Mouse (Mus musculus) intestine, embryonic 15.5 days (tissue): ENCODE results near the gene Oat. TPM values are rescaled to one million over a fixed set of nuclear protein-coding genes. Genes with fewer than 3 reads are reported as not detected.
A peak's percentile ranks its signal among the peaks of the same experiment; 100 is the strongest.

Experiments
- ATAC-seq: fragments of 200-750 bp; cut with Nextera tagmentation; 2 replicates; pipeline ENCODE4 v1.8.0; 2017; ENCODE audit warnings: moderate TSS enrichment, moderate library complexity
- H3K27ac ChIP-seq: fragments of 300-500 bp; sonication (generic); 2 replicates; pipeline ENCODE4 v1.5.1; 2015; ENCODE audit warnings: mild to moderate bottlenecking, inconsistent platforms
- H3K27me3 ChIP-seq: fragments of 300-500 bp; sonication (generic); replicated peaks from 2 replicates; pipeline ENCODE4 v1.6.1; 2015; ENCODE audit warnings: inconsistent platforms
- H3K36me3 ChIP-seq: fragments of 300-500 bp; sonication (generic); 2 replicates; pipeline ENCODE4 v1.6.1; 2015; ENCODE audit warnings: inconsistent platforms
- H3K4me1 ChIP-seq: fragments of 300-500 bp; sonication (generic); replicated peaks from 2 replicates; pipeline ENCODE4 v1.6.1; 2015; ENCODE audit warnings: inconsistent platforms
- H3K4me2 ChIP-seq: fragments of 300-500 bp; sonication (generic); replicated peaks from 2 replicates; pipeline ENCODE4 v1.6.1; 2015; ENCODE audit warnings: mild to moderate bottlenecking, inconsistent platforms
- H3K4me3 ChIP-seq: fragments of 300-500 bp; sonication (generic); replicated peaks from 2 replicates; pipeline ENCODE4 v1.5.1; 2015; ENCODE audit warnings: inconsistent platforms
- H3K9ac ChIP-seq: fragments of 300-500 bp; sonication (generic); 2 replicates; pipeline ENCODE4 v1.6.1; 2015; ENCODE audit warnings: inconsistent platforms
- H3K9me3 ChIP-seq: fragments of 300-500 bp; sonication (generic); 2 replicates; pipeline ENCODE4 v1.6.1; 2016; ENCODE audit warnings: inconsistent platforms
- WGBS: fragments of 180-500 bp; shearing (Covaris S2); methylation state at CpG from one replicate; pipeline ENCODE4 v1.1.7; 2015; 5-methylcytosine and 5-hydroxymethylcytosine counted together
- polyA plus RNA-seq: library from polyadenylated mRNA; unstranded; fragments of >200 nt; fragmentation: Nextera tagmentation; extraction: Ambion mirVana; gene quantifications from 2 replicates; pipeline ENCODE4 v1.2.1, GENCODE M21; 2015

Oat gene
- polyA plus RNA-seq, 1 experiment from 2014 or later = 1,488 TPM

DNA sequence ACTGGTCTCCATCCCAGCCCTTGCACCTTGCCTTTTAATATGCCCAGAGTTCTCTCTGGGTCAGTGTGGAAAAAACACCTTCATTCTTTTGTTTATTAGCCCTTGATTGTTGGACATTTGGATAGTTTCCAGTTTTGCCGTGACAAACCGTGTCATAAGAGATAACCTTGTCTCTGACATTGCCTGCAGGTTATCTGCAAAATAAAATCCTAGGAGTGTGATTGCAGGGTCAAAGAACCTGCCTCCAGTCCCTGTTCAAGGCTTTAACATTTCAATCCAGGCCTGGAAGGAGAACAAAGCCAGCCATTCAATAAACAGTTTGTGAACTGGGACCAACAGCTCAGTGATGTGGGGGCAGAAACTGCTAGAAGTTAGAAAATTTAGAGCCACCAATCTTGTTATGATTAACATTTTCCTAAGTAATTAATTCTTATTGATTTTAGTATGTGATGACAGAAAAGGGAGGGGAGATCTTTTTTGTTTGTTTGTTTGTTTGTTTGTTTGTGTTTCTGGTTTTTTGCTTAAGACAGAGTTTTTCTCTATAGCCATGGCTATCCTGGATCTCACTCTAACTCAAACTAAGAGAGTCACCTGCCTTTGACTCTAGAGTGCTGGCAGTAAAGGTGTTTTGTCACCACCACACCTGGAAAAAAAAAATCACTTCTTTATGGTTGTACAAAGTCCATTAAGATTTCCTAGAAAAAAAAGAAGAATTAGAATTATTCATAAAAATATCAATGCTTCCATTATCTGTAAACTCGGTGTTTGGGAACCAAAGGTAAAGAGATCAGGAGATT lies 9.7 kb upstream of the Oat start:
- Histone ChIP-seq H3K9ac (no peak overlapping the region), H3K4me2 (no peak overlapping the region), H3K4me3 (no peak overlapping the region), H3K27ac (peak overlapping the region; percentile 64; the same call in 1 of the 2 replicates), H3K36me3 (no peaks in the 10 kb centered on the region), H3K27me3 (no peaks in the 10 kb centered on the region), H3K4me1 (peaks cover 6% of the 10 kb centered on the region; the same call in 1 of the 2 replicates), H3K9me3 (no peaks in the 10 kb centered on the region)
- ATAC-seq = peak; percentile 59
- 36% methylated on average over 3 of the region's 3 CpGs for WGBS

DNA sequence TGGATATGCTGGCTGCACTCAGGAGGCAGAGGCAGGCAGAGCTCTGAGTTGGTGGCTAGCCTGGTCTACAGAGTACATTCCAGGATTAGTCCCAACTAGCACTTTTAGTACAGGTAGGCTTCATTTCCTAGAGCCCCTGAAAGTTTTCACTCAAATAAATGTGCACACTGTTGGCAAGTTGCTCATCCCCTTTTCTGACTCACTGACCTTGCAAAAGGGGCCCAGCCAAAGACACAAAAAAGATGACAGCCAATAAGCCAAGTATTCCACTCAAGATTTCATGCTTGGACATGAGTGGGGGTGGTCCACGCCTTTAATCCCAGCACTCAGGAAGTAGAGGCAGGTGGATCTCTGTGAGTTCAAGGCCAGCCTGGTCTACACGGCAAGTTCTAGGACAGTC lies 5.2 kb upstream of the Oat start:
- no peak overlapping the region for H3K9ac ChIP-seq
- no peak overlapping the region for H3K4me3 ChIP-seq
- no peaks in the 10 kb centered on the region for H3K36me3 ChIP-seq
- no peak for ATAC-seq
- no peaks in the 10 kb centered on the region for H3K9me3 ChIP-seq
- H3K4me1 ChIP-seq = peaks cover 13% of the 10 kb centered on the region
- peak overlapping the region; percentile 84 for H3K27ac ChIP-seq
- H3K4me2 ChIP-seq = no peak overlapping the region
- 80% methylated on average over 2 of the region's 2 CpGs for WGBS
- no peaks in the 10 kb centered on the region for H3K27me3 ChIP-seq

DNA sequence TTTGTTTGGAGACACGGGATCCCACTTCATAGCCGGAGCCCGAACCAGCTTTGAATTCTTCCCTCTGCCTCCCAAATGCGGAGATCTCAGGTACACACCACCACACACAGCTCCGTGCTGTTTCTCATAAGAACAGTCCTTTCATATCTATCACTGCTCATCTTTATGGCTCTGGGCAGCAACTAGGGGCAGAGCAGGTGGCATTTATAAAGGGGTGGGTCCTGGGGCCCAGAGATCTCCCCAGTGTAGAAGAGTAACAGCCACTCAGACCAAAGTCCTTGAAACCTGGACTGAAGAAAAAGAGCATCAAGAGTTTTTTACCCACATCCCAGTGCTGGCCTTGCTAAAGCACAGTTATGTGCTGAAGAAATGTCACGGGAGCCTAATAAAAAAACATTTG lies 4.3 kb upstream of the Oat start:
- H3K27me3 ChIP-seq = no peaks in the 10 kb centered on the region
- peaks cover 13% of the 10 kb centered on the region for H3K4me1 ChIP-seq
- peak overlapping the region; percentile 46 for H3K4me2 ChIP-seq
- no peak overlapping the region for H3K4me3 ChIP-seq
- peak; percentile 64 for ATAC-seq
- no peaks in the 10 kb centered on the region for H3K9me3 ChIP-seq
- H3K9ac ChIP-seq = no peak overlapping the region
- H3K36me3 ChIP-seq = no peaks in the 10 kb centered on the region
- 52% methylated on average over 6 of the region's 6 CpGs for WGBS
- peak overlapping the region; percentile 84 for H3K27ac ChIP-seq

DNA sequence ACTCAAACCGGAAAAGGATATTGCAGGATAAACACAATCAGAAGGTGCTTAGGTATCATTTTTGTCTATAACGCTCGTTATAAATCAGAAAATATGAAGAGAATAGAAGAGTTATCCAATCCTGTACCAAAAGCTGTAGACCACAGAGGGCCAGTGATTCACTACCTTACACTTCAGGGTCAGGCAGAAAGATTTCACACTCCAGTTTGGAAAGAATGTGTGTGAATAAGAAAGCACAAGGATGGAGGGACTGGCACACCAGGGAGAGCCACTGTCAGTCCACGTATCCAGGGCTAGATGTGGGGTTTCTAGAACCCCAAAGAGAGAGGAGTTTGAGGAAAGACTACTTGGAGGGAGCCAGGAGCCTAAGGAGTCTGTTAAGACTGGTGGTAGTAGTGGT lies 693 bp upstream of the Oat start:
- H3K27me3 ChIP-seq = no peaks in the 10 kb centered on the region
- H3K36me3 ChIP-seq = no peaks in the 10 kb centered on the region
- no peaks in the 10 kb centered on the region for H3K9me3 ChIP-seq
- peak overlapping the region; percentile 46 for H3K9ac ChIP-seq
- WGBS = 43% methylated on average over 4 of the region's 4 CpGs
- peaks cover 13% of the 10 kb centered on the region for H3K4me1 ChIP-seq
- peak overlapping the region; percentile 68 for H3K4me2 ChIP-seq
- H3K27ac ChIP-seq = peak overlapping the region; percentile 99
- H3K4me3 ChIP-seq = 0 out of 2 replicates have a peak overlapping the region, but pooled peaks have one; percentile 79
- ATAC-seq = no peak

DNA sequence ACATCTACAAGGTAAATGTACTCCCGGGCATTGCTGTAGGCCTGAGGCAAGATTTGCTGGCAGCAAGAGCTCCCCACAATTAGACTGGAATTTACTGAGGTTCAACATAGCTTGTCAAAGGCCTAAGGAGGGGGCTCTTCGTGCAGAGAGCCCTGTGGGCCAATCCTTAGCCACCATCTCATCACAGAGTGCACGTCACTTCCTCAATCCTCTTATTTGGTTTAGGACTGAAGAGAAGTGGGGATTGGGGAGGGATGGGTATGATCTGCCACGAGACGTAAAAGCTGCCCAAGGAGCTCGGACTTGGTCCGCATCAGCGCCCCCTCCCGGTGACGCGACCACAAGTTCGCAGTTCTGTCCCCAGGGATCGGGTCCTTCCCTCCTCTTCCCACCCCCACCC lies 575 bp downstream of the Oat start:
- Histone ChIP-seq H3K9ac (peak overlapping the region; percentile 80), H3K4me3 (peak overlapping the region; percentile 79), H3K9me3 (no peaks in the 10 kb centered on the region), H3K4me2 (peak overlapping the region; percentile 72), H3K4me1 (peaks cover 14% of the 10 kb centered on the region), H3K27ac (peak overlapping the region; percentile 99), H3K36me3 (no peaks in the 10 kb centered on the region), H3K27me3 (no peaks in the 10 kb centered on the region)
- ATAC-seq = peak; percentile 77
- under 1% methylated on average over 13 of the region's 13 CpGs for WGBS

GRCm38 (mm10) chr7:132574646-132575045 lies 1.6 kb downstream of the Oat start:
- H3K27me3 ChIP-seq = no peaks in the 10 kb centered on the region
- no peak for ATAC-seq
- peak overlapping the region; percentile 79 for H3K4me3 ChIP-seq
- peak overlapping the region; percentile 48 for H3K4me2 ChIP-seq
- no peak overlapping the region for H3K27ac ChIP-seq
- peak overlapping the region; percentile 23; the same call in 1 of the 2 replicates for H3K9ac ChIP-seq
- H3K4me1 ChIP-seq = peaks cover 22% of the 10 kb centered on the region
- no peaks in the 10 kb centered on the region for H3K36me3 ChIP-seq
- WGBS = 54% methylated on average over 5 of the region's 5 CpGs
- no peaks in the 10 kb centered on the region for H3K9me3 ChIP-seq

DNA sequence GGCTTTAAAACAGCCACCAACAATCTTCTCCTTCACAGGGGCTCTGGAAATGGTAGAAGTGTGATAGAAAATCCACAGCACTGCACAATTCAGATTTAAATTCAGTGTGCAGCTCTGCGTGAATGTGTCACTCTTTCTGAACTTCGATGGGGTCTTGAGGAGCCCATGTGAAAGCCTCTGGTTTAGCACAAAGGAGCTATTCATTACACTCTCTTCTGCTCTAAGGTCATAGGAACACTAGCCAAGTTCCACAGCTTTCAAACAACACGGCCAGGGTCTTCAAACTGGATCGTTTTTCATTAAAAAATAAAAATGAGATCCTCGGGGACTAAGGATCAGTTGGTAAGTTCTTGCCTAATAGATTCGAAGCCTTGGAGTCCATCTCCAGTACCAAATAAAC lies 3.0 kb downstream of the Oat start:
- Histone ChIP-seq H3K4me3 (peak overlapping the region; percentile 79), H3K36me3 (no peaks in the 10 kb centered on the region), H3K4me1 (peaks cover 22% of the 10 kb centered on the region), H3K4me2 (peak overlapping the region; percentile 48), H3K9ac (peak overlapping the region; percentile 24; the same call in 1 of the 2 replicates), H3K27ac (no peak overlapping the region), H3K9me3 (no peaks in the 10 kb centered on the region), H3K27me3 (no peaks in the 10 kb centered on the region)
- ATAC-seq = no peak
- WGBS = 61% methylated on average over 6 of the region's 6 CpGs

GRCm38 (mm10) chr7:132572738-132573137 lies 3.5 kb downstream of the Oat start:
- peak overlapping the region; percentile 24; the same call in 1 of the 2 replicates for H3K9ac ChIP-seq
- H3K4me3 ChIP-seq = peak overlapping the region; percentile 79
- WGBS = 64% methylated on average over 3 of the region's 3 CpGs

GRCm38 (mm10) chr7:132571481-132571880 lies 4.7 kb downstream of the Oat start:
- H3K9ac ChIP-seq = peak overlapping the region; percentile 27; the same call in 1 of the 2 replicates
- peak overlapping the region; percentile 20 for H3K4me3 ChIP-seq
- ATAC-seq = no peak
- H3K27ac ChIP-seq = no peak overlapping the region
- H3K36me3 ChIP-seq = peaks cover 4% of the 10 kb centered on the region; the same call in 1 of the 2 replicates
- H3K27me3 ChIP-seq = no peaks in the 10 kb centered on the region
- H3K4me2 ChIP-seq = peak overlapping the region; percentile 39
- no peaks in the 10 kb centered on the region for H3K9me3 ChIP-seq
- H3K4me1 ChIP-seq = peaks cover 14% of the 10 kb centered on the region; the same call in 1 of the 2 replicates
- WGBS = 58% methylated on average over 8 of the region's 8 CpGs

More at GRCm38 (mm10) chr7:132572738-132573137, 3.5 kb downstream of the Oat start:
- Histone ChIP-seq H3K9me3 (no peaks in the 10 kb centered on the region), H3K27ac (no peak overlapping the region), H3K4me2 (peak overlapping the region; percentile 48), H3K36me3 (no peaks in the 10 kb centered on the region), H3K4me1 (peaks cover 22% of the 10 kb centered on the region), H3K27me3 (no peaks in the 10 kb centered on the region)
- no peak for ATAC-seq

DNA sequence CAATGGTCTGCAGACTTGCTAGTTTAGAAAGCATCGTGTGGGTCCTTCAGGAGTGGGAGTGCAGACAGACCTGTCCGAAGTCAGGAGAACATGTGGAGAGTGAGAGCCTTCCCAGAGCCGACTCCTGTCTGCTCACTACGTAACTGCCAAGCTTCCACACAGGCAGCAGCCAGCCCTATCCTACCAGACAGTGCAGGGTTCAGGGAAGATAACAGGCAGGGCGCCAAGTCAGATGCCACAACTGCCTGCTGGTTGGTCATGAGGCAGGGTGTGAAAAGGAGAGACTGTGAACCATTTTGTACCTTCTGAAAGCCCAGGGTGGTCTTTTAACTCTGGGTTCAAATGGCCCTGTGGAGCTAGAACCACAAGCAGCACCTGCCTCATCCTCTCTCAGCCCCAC lies 6.1 kb downstream of the Oat start:
- WGBS = 62% methylated on average over 5 of the region's 5 CpGs
- H3K9me3 ChIP-seq = no peaks in the 10 kb centered on the region
- H3K27me3 ChIP-seq = no peaks in the 10 kb centered on the region
- peak; percentile 69 for ATAC-seq
- no peak overlapping the region; the same call in 1 of the 2 replicates for H3K4me3 ChIP-seq
- H3K4me2 ChIP-seq = peak overlapping the region; percentile 32
- peak overlapping the region; percentile 44 for H3K27ac ChIP-seq
- H3K36me3 ChIP-seq = peaks cover 10% of the 10 kb centered on the region
- H3K9ac ChIP-seq = no peak overlapping the region
- H3K4me1 ChIP-seq = peaks cover 14% of the 10 kb centered on the region; the same call in 1 of the 2 replicates

- no peaks in the 10 kb centered on the region for H3K27me3 ChIP-seq
- peaks cover 20% of the 10 kb centered on the region for H3K36me3 ChIP-seq
- no peak overlapping the region for H3K27ac ChIP-seq
- no peak overlapping the region for H3K9ac ChIP-seq
- ATAC-seq = no peak
- no peaks in the 10 kb centered on the region for H3K9me3 ChIP-seq
- no peak overlapping the region for H3K4me3 ChIP-seq
- WGBS = 82% methylated on average over 6 of the region's 6 CpGs
- peaks cover 11% of the 10 kb centered on the region; the same call in 1 of the 2 replicates for H3K4me1 ChIP-seq
- no peak overlapping the region for H3K4me2 ChIP-seq
Observed at GRCm38 (mm10) chr7:132568817-132569216, 7.4 kb downstream of the Oat start.

DNA sequence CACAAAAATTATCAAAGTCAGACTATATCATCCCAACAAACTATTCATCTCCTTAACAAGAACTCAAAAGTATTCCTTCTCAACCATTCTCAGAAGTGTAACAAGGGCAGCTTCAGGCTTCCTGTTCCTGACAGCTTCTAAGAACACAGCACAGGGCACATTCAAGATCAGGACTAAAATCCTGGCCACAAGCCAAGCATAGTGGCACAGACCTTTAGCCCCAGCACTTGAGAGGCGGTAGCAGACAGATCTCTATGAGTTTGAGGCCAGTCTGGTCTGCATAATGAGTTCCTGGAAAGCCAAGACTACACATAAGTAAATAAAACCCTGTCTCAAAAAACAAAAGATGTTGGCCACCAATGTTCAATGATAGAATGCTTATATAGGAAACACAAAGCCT lies 10.4 kb downstream of the Oat start:
- 27% methylated on average over 1 of the region's 1 CpGs for WGBS

More for the DNA sequence above, 10.4 kb downstream of the Oat start:
- ATAC-seq = no peak
- Histone ChIP-seq H3K4me1 (peaks cover 9% of the 10 kb centered on the region; the same call in 1 of the 2 replicates), H3K27ac (no peak overlapping the region), H3K36me3 (peaks cover 46% of the 10 kb centered on the region), H3K9ac (no peak overlapping the region), H3K27me3 (no peaks in the 10 kb centered on the region), H3K9me3 (no peaks in the 10 kb centered on the region), H3K4me2 (no peak overlapping the region), H3K4me3 (no peak overlapping the region)
